Mouse (Mus musculus) activated CD4-positive, CD25-positive, alpha-beta regulatory T cell, adult 4 months (primary cell): Measurements from ENCODE around the gene Ugt1a6b. TPM values are rescaled to one million over a fixed set of nuclear protein-coding genes. Genes with fewer than 3 reads are reported as not detected.
"Not testable (repeated sequence)": the region's sequence is repeated elsewhere in the genome, so short reads cannot be mapped to it uniquely, and the experiment has no call there.

Experiments used
- ATAC-seq: one replicate; pipeline ENCODE4 v1.8.0; 2017
- polyA plus RNA-seq, 2 experiments: library from polyadenylated mRNA; unstranded; fragments of 100-300 nt; shearing (Covaris generic); gene quantifications; one replicate each; pipeline ENCODE4 v1.2.1; 2017

Gene Ugt1a6b
- not detected for polyA plus RNA-seq

DNA sequence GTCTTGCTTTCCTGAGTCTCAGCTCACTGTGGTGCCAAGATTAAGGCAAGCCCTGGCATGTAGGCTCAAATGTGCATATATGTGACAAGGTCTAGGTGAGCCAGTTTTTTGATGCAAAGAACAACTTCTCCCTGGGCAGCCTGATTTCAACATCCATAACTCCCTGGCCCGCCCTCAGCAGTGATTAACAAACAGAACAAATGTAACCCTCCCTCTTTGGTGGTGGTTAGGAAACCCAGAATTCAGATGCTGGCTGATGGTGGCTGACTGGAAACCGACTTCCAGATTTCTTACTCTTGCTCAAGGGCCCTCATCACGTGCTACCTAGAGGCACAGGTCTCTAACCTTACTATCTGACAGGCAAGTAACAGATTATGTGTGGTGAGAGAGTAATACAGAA is at the start of gene Ugt1a6b:
Gene Ugt1a6b, plus strand, starts transcription at position 234 of the 400 bp plus-strand sequence.
- not testable (repeated sequence) for ATAC-seq

GRCm38 (mm10) chr1:88055088-88055487 is 48.0 kb upstream of the Ugt1a6b start, which contains the start of gene Ugt1a10:
Gene Ugt1a10 (plus strand): TSS chr1:88055388.
- ATAC-seq = no peak

DNA sequence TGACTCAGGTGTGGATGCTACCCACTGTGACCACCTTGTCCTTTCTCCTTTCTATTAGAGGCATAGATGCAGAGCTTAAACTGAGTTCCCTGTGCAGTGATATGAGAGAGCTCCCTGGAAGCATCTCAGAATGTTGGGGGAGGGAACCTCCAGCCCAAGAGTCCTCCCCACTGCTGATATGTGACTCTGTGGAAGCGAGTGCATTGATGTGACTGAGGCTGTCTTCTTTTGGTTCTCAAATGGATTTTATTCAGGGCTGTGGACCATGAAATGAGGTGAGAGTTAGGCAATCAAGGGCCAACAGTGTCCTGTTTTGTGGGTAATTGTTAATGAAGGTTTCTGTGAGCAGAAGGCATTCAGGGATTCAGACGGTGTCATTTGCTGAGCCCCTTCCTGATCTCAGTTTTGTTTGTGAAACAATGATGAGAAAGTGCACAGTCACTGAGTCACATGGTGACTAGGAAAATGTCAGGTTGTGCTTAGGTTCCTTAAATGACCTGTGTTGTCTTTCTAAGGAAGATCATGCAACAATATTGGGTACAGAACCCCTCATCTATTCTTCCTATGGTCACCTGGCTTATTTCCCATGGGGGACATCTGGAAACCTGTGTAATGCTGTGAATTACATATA is 36.5 kb upstream of the Ugt1a6b start:
- not testable (repeated sequence) for ATAC-seq

- ATAC-seq = no peak
Observed at GRCm38 (mm10) chr1:88070495-88070894, 32.6 kb upstream of the Ugt1a6b start, which contains the start of gene Ugt1a9. Gene Ugt1a9 (plus strand): TSS chr1:88070800.

- ATAC-seq = no peak
Observed at GRCm38 (mm10) chr1:88070902-88071301, 32.1 kb upstream of the Ugt1a6b start.

DNA sequence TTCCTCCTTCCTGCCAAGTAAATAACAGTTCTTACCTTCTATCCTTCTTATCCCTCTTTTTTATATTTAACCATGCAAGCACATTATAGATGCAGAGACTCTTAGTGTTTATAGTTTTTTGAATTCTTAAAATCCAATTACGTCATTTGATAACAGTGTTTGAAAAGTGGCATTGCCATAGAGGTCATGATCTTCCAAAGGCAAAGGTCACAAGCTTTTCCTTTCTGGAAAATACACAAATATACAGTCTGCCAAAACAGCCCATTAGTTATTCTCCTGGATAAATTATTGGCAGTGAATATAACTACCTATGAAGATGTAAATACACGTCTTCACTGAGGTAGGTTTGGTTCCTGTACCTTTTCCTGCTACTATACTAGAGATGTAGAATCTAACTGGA is 28.6 kb upstream of the Ugt1a6b start:
- ATAC-seq = no peak

GRCm38 (mm10) chr1:88077128-88077527 is 25.9 kb upstream of the Ugt1a6b start:
- ATAC-seq = no peak

DNA sequence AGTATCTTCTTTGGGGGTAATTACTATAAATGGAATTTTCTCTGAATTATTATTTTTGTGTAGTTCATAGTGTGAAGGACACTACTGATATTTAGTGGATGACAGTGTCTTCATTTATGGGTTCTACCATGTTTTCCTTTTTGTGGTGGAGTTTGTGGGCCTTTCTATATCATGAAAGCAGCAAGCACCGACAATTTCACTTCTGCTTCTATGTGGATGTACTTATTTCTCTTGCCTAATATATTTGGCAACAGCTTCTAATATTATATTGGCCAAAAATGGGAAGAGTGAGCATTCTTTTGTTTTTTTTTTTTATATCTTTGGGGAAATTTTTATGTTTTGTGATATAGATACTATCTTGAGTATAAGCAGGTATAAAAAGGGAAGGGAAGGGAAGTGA is 21.4 kb upstream of the Ugt1a6b start:
- no peak for ATAC-seq

DNA sequence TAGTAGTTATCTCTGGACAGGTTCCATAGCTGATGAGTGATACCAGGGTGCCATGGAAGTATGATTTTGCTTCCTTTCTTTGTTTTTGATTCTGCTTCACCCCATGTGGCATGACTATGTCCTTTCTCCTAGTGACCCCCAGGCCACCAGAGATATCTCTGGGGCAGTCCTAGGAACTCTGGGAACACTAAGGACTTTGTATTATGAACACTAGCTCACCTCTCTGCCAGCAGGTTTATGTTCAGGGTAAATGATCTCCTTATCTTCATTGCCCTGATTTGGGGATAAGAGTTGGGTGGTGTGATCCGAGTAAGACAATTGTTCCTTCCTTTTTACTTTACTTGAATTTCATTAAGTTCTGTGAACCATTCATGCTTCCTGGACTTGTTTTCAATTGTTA is 16.9 kb upstream of the Ugt1a6b start:
- ATAC-seq = no peak

DNA sequence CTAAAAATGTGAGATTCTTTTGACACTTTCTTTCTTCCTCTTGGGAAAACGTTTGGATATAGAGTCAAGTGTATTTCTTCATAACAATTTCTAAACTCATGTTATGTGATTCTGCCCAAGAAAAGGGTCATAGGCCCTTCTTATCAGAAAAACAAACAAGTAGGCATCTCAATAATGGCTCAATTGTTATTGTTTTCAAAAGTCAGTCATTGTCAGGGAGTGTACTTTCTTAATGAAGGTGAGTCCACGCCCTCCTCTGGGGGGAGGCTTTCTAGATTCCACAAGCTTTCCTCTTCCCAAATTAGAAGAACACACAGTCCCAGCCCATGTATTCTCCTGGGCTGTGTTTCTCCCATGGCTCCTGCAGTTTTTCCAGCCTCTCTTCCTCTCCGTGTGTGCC is 15.5 kb upstream of the Ugt1a6b start, which contains the start of gene Ugt1a8:
Gene Ugt1a8, plus strand, starts transcription at position 301 of the 400 bp plus-strand sequence.
- no peak for ATAC-seq

DNA sequence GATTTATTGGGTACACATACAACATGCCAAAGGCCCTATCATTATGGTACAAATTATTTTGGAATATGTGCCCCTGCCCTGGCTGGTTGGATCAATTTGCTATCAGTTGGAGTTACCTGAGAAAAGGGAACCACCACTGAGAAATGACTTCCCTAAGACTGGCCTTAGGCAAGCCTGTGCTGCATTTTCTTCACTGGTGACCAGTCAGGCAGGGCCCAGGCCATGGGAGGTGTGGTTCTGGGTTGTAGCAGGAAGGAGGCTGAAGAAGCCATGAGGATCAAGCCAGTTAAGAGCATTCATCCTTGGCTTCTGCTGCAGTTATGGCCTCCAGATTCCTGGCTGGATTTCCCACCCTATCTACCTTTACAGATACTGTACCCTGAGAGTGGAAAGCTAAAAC is 10.7 kb upstream of the Ugt1a6b start:
- ATAC-seq = no peak

DNA sequence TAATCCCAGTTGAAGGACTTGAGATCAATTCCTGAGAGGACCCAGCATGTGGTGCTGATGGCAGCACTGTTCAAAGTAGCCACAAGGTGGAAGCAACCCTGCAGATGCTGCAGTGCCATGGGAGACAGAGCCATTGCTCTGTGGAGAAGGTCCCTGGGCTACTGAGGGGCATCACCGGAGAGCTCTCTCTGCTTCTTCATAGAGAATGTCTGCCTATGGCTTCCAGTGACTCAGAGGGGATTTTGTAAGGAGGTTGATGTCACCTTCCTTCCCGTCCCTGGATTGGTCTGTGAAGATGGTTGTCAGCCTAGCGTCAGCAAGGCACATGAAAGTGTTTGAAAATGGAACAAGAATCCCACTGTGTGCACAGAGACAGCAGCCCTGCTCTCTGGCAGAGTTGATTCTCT is 8.8 kb upstream of the Ugt1a6b start:
- not testable (repeated sequence) for ATAC-seq

DNA sequence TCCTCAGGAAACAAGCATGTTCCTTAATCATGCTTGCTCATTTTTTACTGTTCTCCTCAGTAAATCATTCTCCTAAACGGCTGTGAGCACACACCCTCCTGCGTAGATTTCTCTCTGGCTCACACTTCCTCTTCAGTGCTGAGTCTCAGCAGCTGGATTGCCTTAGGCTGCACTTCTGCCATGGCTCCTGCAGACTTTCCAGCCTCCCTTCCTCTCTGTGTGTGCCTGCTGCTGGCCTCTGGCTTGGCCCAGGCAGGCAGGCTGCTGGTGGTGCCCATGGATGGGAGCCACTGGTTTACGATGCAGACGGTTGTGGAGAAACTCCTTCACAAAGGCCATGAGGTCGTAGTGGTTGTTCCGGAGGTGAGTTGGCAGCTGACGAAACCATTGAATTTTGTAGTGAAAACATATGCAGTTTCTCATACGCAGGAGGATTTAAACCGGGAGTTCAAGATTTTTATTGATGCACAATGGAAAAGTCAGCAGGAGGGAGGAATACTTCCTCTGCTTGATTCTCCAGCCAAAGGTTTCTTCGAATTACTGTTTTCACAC is 8.0 kb upstream of the Ugt1a6b start, which contains the start of gene Ugt1a7c:
Gene Ugt1a7c, plus strand, starts transcription at position 122 of the 552 bp plus-strand sequence.
- no peak for ATAC-seq

DNA sequence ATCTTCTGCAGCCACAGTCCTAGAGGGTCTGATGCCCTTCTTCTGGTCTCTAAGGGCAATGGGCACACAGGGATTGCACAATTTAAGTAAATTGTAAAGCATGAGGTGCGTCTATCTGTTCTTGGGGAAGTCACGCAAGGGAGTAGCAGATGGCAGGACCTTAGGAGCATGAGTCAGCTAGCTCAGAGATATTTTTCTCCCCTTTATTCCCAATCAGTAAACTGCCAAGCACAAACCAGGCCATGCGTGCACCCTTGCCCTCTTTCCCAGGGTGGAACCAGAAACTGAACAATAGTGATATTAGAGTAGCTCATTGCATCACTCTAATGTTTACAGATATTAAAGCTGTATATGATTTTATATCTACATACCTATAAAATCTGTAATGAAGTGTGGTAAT is 4.5 kb upstream of the Ugt1a6b start:
- not testable (repeated sequence) for ATAC-seq

- ATAC-seq = not testable (repeated sequence)
Observed at GRCm38 (mm10) chr1:88099691-88100090, 3.4 kb upstream of the Ugt1a6b start.

DNA sequence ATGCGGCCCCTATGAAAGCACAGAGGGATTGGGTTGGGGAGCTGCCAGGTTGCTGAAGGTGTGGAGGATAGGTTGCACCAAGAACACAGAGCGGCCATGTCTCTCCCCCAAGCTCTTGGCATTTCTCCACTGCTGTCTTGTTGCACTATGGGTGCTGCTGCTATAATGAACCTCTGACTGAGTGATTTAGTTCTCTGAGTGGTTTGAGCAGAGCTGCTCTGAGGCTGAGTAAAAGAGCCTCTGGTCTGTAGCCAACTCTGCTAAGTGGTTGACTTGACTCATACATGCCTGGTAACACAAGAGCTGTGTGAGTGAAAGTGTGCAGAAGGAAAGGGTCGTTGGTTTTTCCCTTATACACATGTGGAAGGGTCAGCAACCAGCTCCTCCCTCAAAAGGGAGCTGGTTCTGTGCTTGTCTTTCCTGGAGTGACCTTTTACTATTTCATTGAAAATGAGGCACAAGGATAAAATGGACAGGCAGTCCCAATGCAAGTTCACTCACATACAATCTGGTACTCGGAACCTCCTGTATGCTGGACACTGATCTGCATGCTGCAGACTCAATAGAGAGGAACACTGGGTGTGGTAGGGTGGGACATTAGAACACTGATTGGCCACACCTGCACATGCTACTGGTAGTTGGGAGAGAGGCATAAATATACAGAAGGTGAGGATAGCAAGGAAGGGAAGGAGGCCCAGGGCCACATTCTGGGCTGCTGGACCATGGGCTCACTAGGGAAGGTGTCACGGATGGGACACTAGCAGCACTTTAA is 831 bp downstream of the Ugt1a6b start:
- not testable (repeated sequence) for ATAC-seq

DNA sequence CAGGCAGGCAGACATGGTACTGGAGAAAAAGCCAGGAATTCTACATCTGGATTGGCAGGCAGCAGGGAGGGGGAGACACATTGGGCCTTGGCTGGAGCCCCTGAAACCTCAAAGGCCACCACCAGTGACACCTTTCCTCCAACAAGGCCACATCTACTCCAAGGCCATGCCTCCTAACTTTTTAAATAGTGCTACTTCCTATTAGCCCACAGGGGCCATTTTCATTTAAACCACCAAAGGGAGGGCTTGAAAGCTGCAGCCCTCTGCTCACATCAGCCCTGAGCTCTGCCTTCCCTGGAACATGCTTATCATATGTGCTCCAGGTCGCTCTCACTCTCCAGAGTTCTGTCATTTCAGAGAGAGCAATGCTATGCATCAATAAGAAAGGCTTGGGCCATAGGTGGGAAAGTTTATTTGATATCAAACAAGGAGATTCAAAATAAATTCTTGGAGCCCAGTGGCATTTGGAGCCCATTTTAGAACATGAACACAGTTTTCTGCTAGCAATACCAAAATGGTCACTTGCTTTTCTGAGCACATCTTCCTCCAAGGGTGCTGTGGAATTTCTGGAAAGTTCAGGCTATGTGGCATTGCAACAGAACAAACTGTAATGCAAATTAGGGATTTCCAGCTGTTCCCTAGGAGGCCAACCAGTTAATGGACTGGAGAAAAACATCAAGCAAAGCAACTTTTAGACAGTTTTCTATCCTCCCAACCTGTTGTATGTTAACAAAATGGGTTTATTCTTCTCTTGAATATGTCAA is 1.8 kb downstream of the Ugt1a6b start:
- no peak for ATAC-seq

- ATAC-seq = no peak
Observed at GRCm38 (mm10) chr1:88105656-88106055, 2.6 kb downstream of the Ugt1a6b start.

DNA sequence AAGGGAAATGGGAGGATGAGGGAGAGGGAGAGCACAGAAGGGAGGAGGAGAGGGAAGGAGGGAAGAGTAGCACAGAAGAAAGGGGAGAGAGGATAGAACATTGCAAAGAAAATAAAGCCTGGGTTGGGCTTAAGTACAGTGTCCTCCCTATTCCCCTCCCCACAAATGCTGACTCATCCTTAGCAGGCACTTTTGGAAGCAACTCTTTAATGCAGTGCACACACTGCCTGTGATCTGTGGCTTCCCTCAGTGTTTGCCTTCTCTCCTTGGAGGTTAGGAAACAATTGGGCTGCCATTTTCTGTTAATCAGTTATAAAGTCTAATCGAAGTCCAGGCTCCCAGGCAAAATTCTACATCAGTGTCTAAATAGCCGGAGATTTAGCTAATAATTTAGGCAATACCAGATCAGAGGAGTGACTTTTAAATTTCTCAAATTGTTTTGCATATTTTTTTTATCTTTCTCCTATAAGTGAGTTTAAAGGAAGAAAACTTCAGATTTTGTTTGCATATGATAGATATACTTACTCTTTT is 6.0 kb downstream of the Ugt1a6b start:
- not testable (repeated sequence) for ATAC-seq

- not testable (repeated sequence) for ATAC-seq
Observed at GRCm38 (mm10) chr1:88109604-88110003, 6.6 kb downstream of the Ugt1a6b start.

DNA sequence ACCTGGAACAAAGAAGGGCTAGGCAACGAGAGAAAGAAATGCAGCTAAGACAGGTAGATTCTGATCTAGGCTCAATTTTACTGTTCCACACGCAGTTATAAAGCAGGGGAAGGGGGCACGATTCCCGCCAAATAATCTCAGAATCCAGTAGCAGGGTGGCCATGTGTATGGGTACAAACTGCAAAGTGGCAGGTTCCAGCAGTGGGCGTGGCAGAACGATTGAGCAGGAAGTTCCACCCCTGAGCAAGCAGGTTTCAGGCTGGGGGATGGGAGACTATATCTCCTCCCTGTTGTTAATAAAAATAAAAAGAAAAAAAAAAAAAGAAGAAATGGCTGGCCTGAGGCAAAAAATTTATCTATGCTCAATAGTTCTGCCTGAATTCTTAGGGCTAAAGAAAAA is 9.7 kb downstream of the Ugt1a6b start:
- ATAC-seq = not testable (repeated sequence)

- not testable (repeated sequence) for ATAC-seq
Observed at GRCm38 (mm10) chr1:88120550-88120949, 17.5 kb downstream of the Ugt1a6b start.
